Mouse (Mus musculus) skeletal muscle tissue, adult 2 months (tissue): ENCODE data around the gene Glra2.
A peak's percentile ranks its signal among the peaks of the same experiment; 100 is the strongest.
"Not testable (repeated sequence)": the region's sequence is repeated elsewhere in the genome, so short reads cannot be mapped to it uniquely, and the experiment has no call there.

Experiments used
- DNase-seq: peaks from one replicate; pipeline ENCODE4 v3.0.0-alpha.2; 2012; ENCODE audit warnings: low read depth, low spot score

Gene Glra2

GRCm38 (mm10) chrX:165326939-165327698, at the start of gene Glra2:
Glra2 (minus strand) TSS chrX:165327393.
- DNase-seq: no peak

- peak; percentile 10 for DNase-seq
These were observed 35.6 kb upstream of the Glra2 start for GRCm38 (mm10) chrX:165362798-165363197.

DNA sequence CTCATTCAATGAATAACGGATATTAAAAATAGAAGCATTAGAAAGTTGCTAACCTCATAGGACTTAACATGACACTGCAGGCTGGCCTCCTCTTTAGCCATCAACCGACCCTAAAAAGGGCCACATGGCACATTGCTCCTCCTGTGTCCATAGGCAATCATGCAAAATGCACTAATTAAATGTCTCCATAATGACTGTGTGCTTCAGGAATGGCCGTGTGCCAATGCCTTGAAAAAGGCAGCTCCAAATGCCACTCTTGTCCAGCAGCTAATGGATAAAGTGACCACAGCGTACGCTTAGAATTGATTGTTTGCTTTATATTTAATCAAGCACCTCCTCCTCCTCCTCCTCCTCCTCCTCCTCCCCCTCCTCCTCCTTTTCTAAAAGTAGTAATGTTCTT, 17.4 kb upstream of the Glra2 start:
- DNase-seq: no peak

DNA sequence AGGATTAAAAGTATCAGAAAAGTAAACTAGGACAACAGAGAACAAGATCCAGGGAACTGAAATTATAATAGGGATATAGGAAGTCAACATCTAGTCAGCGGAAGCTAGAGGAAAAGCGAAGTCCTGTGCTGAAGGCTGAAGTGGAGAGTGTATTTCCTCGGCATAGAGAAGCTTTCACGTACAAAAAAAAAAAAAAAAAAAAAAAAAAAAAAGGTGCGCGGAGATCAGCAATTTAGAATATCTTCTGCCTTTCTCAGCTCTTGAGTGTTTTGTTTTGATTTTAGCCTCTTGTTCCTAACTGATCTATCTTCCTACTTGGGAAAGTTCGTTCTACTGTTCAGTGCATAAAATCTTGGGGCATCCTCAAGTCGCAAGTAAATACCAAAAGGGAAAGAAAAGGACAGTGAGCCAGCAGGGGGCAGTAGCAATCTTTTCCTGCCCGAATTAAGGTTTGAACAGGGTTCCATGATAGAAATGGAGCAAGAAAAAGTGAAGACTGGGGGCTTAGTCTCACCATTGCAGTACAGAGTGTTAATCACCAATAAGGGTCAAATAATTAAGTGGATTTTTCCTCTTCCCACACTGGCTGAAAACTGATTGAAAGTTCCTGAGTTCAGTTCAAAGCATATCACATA, 623 bp upstream of the Glra2 start:
- no peak for DNase-seq

GRCm38 (mm10) chrX:165193550-165193949, 133.6 kb downstream of the Glra2 start:
- no peak for DNase-seq

DNA sequence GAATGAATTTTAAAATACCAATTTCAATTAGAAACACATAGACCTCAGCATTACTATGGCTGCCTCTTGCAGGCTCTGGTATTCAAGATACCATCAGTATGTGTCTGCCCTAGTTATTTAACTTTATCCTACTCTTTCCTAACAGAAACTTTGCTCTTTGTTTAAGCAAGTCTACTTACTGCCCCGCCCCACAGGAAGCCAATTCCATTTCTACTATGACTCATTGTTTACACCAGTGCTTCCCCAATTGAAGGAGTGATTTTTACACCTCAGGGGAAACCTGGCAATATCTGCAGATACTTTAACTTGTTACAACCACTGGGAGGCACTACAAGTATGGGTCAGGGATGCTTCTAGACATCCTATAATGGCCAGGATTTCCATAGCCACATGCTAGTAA, 136.0 kb downstream of the Glra2 start:
- no peak for DNase-seq

DNA sequence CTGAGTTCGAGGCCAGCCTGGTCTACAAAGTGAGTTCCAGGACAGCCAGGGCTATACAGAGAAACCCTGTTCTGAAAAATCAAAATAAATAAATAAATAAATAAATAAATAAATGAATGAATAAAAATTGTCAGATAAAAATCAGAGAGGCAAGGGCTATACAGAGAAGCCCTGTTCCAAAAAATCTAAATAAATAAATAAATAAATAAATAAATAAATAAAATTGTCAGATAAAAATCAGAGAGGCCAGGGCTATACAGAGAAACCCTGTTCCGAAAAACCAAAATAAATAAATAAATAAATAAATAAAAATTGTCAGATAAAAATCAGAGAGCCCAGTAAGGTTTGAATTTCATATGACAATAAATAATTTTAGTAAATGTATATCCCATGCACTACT, 144.2 kb downstream of the Glra2 start:
- DNase-seq: not testable (repeated sequence)

- no peak for DNase-seq
These were observed 170.6 kb downstream of the Glra2 start for GRCm38 (mm10) chrX:165156549-165156948.

- DNase-seq: no peak
These were observed 223.0 kb downstream of the Glra2 start for GRCm38 (mm10) chrX:165104171-165104570.
